Mouse (Mus musculus) liver, embryonic 14.5 days (tissue): ENCODE results near the gene Anpep. TPM values are rescaled to one million over a fixed set of nuclear protein-coding genes. Genes with fewer than 3 reads are reported as not detected.

Source experiments
- ATAC-seq: fragments of 200-750 bp; cut with Nextera tagmentation; 2 replicates; pipeline ENCODE4 v1.8.0; 2017; ENCODE audit warnings: moderate number of reproducible peaks, mild to moderate bottlenecking, moderate library complexity; ENCODE audit not compliant: insufficient read depth
- DNase-seq, 3 experiments: peaks; one replicate each; pipeline ENCODE4 v3.0.0-alpha.2; 2012 to 2013; ENCODE audit warnings: low read depth in 3 of 3, low spot score in 3 of 3
- H3K27ac ChIP-seq: fragments of 300-500 bp; sonication (generic); 2 replicates; pipeline ENCODE4 v1.5.1; 2014; ENCODE audit warnings: moderate library complexity, mild to moderate bottlenecking, control low read depth, inconsistent platforms
- H3K27me3 ChIP-seq: fragments of 300-500 bp; sonication (generic); 2 replicates; pipeline ENCODE4 v1.6.1; 2014; ENCODE audit warnings: mild to moderate bottlenecking, low read length, moderate library complexity; ENCODE audit not compliant: control insufficient read depth, insufficient read depth
- H3K36me3 ChIP-seq: fragments of 300-500 bp; sonication (generic); replicated peaks from 2 replicates; pipeline ENCODE4 v1.6.1; 2014; ENCODE audit warnings: low read depth; ENCODE audit not compliant: control insufficient read depth, insufficient read depth
- H3K4me1 ChIP-seq, 2 experiments: fragments of 200-500 bp in 1 of 2; fragments of 300-500 bp in 1 of 2; sonication (generic) in 1 of 2; replicated peaks; 2 replicates each; pipeline ENCODE4 v1.6.1; 2012 to 2014; ENCODE audit warnings: antibody characterized with exemption in 1 of 2, inconsistent platforms in 1 of 2, low read length in 1 of 2; ENCODE audit not compliant: control insufficient read depth in 2 of 2, insufficient read depth in 2 of 2
- H3K4me2 ChIP-seq: fragments of 300-500 bp; sonication (generic); 2 replicates; pipeline ENCODE4 v1.6.1; 2014; ENCODE audit warnings: low read depth, mild to moderate bottlenecking, control low read depth, moderate library complexity
- H3K4me3 ChIP-seq, 2 experiments: fragments of 200-500 bp in 1 of 2; fragments of 300-500 bp in 1 of 2; sonication (generic) in 1 of 2; 2 replicates each; pipeline ENCODE4 v1.5.1; 2012 to 2014; ENCODE audit warnings: low read depth in 2 of 2, low read length in 2 of 2, mild to moderate bottlenecking in 2 of 2, control low read depth in 1 of 2, inconsistent platforms in 1 of 2, moderate library complexity in 1 of 2; ENCODE audit not compliant: insufficient read depth in 1 of 2
- H3K9ac ChIP-seq: fragments of 300-500 bp; sonication (generic); replicated peaks from 2 replicates; pipeline ENCODE4 v1.6.1; 2014; ENCODE audit warnings: mild to moderate bottlenecking, control low read depth, moderate library complexity
- H3K9me3 ChIP-seq: fragments of 300-500 bp; sonication (generic); 2 replicates; pipeline ENCODE4 v1.6.1; 2016; ENCODE audit warnings: low read length, mixed read lengths; ENCODE audit not compliant: control insufficient read depth
- CTCF ChIP-seq: IDR thresholded peaks from 2 replicates; pipeline ENCODE4 v1.5.1; 2016; ENCODE audit warnings: antibody characterized with exemption, low read depth, control low read depth
- EP300 ChIP-seq: IDR thresholded peaks from 2 replicates; pipeline ENCODE4 v1.6.1; 2016; ENCODE audit warnings: antibody characterized with exemption, low read depth
- WGBS: fragments of 180-500 bp; shearing (Covaris S2); extraction: QIAGEN DNeasy Blood & Tissue Kit; methylation state at CpG from one replicate; pipeline ENCODE4 v1.1.7; 2014; ENCODE audit not compliant: insufficient replicate concordance; 5-methylcytosine and 5-hydroxymethylcytosine counted together
- polyA plus RNA-seq, 2 experiments: library from polyadenylated mRNA; depleted of rRNA in 1 of 2; stranded (reverse) in 1 of 2; unstranded in 1 of 2; fragments of >200 nt; fragmentation: Nextera tagmentation in 1 of 2; extraction: Ambion mirVana in 1 of 2; gene quantifications; 2 replicates each; pipeline versions ENCODE4 v1.2.1 to v1.2.3; 2012 to 2014

Anpep gene
- polyA plus RNA-seq, 2 experiments, result 14.9 to 16.9 TPM

DNA sequence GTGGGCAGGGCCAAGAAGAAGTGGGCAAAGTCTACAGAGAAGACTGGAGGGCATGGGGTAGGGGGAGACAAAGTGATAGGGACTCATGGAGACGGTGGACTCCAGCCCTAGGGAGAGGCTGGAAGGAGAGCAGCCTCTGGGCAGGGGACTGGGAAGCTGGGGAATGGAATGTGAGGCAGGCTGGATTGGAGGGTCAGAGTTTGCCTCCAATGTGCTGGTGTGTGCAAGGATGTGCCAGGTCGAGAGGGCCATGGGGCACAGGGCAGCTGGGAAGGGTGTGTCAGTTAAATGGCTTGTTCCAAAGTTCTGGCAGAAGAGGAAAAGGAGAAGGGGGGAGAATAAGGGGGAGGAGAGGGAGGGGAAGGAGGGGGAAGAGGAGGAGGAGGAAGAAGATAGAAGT, 23.6 kb downstream of the Anpep start:
- no peaks in the 10 kb centered on the region for H3K27me3 ChIP-seq
- DNase-seq (no peak), ATAC-seq (no peak)
- no peak overlapping the region for H3K27ac ChIP-seq
- H3K9ac ChIP-seq, result no peak overlapping the region
- 48% methylated on average over 2 of the region's 2 CpGs for WGBS
- H3K4me3 ChIP-seq, result no peak overlapping the region
- no peaks in the 10 kb centered on the region for H3K4me1 ChIP-seq
- no peak for TF ChIP-seq CTCF
- no peak for TF ChIP-seq EP300
- no peaks in the 10 kb centered on the region for H3K9me3 ChIP-seq
- H3K4me2 ChIP-seq, result no peak overlapping the region
- no peaks in the 10 kb centered on the region for H3K36me3 ChIP-seq

DNA sequence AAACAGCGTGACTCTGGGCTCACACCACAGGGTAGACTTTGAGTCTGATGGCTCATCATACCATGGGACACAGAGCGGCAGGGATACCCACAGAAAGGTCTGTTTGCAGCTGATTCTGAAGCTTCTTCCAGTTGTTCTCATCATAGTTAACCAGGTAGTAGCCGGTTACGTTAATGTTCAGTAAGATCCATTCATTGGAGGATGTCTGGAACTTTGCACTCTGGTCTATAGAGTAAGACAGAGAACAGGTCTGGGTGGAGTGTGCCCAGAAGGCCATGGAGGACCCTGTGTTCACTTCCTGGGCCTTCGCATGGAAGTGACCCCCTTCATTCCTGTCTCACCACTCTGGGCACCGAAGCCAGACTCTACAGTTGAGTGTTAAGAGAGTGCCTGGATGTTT, 25.7 kb downstream of the Anpep start:
- Histone ChIP-seq H3K27me3 (no peaks in the 10 kb centered on the region), H3K4me2 (no peak overlapping the region), H3K4me3 (no peak overlapping the region), H3K9me3 (no peaks in the 10 kb centered on the region), H3K27ac (no peak overlapping the region), H3K4me1 (no peaks in the 10 kb centered on the region), H3K9ac (no peak overlapping the region), H3K36me3 (no peaks in the 10 kb centered on the region)
- no peak for DNase-seq
- TF ChIP-seq CTCF (no peak), EP300 (no peak)
- ATAC-seq, result no peak
- WGBS, result 73% methylated on average over 6 of the region's 6 CpGs

DNA sequence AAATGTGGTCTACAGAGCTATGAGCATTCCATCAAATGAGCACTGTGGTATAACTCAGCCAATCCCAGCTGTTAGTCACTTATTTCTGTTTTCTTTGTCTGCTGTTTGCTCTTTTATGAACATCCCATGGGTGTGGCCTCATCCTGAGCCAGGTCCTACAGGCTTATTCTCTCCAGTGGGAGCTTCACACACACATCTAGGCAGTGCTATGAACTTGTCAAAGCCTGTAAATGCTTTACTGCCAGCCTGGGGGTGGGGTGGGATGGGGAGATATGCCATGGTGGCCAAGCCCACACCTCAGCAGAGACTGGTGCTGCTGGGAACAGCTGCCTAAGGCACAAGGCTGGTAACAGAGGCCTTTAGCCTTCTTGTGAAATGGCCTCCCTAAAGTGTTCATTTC, 27.9 kb downstream of the Anpep start:
- TF ChIP-seq CTCF (no peak), EP300 (no peak)
- no peaks in the 10 kb centered on the region for H3K27me3 ChIP-seq
- no peak overlapping the region for H3K4me2 ChIP-seq
- H3K27ac ChIP-seq, result no peak overlapping the region
- DNase-seq, result no peak
- H3K9ac ChIP-seq, result no peak overlapping the region
- no peak overlapping the region for H3K4me3 ChIP-seq
- ATAC-seq, result no peak
- no peaks in the 10 kb centered on the region for H3K9me3 ChIP-seq
- H3K36me3 ChIP-seq, result no peaks in the 10 kb centered on the region
- no peaks in the 10 kb centered on the region for H3K4me1 ChIP-seq

DNA sequence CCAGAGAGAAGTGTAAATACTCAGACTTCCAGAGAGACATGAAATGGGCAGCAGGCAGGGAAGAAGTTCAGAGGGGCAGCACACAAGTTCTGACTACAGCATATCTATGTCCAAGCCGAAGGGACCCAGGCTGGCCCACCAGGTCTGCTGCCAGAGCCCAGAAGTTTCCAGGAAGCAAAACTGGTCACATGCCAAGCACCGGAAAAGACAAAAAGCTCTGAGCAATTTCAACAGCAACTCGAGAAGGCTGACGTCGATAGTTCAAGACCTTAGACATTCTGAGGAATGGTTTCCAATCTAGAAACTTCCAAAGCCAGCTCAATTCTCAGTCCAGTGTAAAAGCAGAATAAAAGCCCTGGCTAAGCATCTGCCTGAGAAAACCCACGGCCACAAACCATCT, 29.3 kb downstream of the Anpep start:
- Histone ChIP-seq H3K4me1 (no peaks in the 10 kb centered on the region), H3K9me3 (no peaks in the 10 kb centered on the region), H3K27me3 (no peaks in the 10 kb centered on the region), H3K9ac (no peak overlapping the region), H3K4me3 (no peak overlapping the region), H3K4me2 (no peak overlapping the region), H3K36me3 (no peaks in the 10 kb centered on the region), H3K27ac (no peak overlapping the region)
- TF ChIP-seq EP300 (no peak), CTCF (no peak)
- no peak for DNase-seq
- 69% methylated on average over 6 of the region's 6 CpGs for WGBS
- ATAC-seq, result no peak

DNA sequence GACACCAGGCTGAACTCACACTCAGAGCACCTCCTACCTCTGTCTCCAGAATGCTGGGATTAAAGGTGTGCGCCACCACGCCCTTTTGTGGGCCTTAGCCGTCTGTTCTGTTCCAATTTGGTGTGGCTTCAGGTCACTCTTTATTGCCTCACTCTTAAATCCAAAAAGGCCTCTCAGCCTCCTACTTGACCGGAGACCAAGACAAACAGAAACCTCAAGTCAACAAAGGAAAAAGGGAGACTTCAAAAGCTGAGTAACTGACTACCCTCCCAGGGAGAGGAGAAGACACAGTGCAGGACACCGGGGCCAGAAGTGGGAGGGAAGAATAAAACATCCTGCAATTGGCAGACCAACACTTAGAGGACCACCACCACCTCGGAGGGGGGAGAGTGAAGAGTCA, 29.7 kb downstream of the Anpep start:
- Histone ChIP-seq H3K4me1 (no peaks in the 10 kb centered on the region), H3K9ac (no peak overlapping the region), H3K4me2 (no peak overlapping the region), H3K27ac (no peak overlapping the region), H3K36me3 (no peaks in the 10 kb centered on the region), H3K4me3 (no peak overlapping the region), H3K9me3 (no peaks in the 10 kb centered on the region), H3K27me3 (no peaks in the 10 kb centered on the region)
- WGBS, result 57% methylated on average over 6 of the region's 6 CpGs
- ATAC-seq (no peak), DNase-seq (no peak)
- TF ChIP-seq CTCF, result no peak
- TF ChIP-seq EP300, result no peak

DNA sequence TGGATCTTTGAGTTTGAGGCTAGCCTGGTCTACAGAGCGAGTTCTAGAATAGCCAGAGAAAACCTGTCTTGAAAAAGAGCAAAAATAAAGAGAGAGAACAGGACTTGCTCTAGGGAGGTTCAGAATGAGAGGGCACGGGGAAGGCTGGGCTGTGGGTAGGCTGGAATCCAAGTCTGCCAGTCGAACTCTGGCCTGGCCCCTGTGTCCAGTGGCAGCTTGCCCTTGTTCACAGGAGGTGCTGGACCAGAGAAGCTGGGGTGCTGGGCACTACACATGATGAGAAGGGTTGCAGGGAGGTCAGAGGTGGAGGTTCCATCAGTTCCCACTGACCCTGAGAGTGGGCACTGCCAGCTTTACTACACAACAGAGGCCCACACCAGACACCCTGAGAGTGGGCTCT, 32.5 kb downstream of the Anpep start:
- Histone ChIP-seq H3K4me2 (no peak overlapping the region), H3K27ac (no peak overlapping the region), H3K9me3 (no peaks in the 10 kb centered on the region), H3K9ac (no peak overlapping the region), H3K4me3 (no peak overlapping the region), H3K4me1 (no peaks in the 10 kb centered on the region), H3K27me3 (no peaks in the 10 kb centered on the region), H3K36me3 (no peaks in the 10 kb centered on the region)
- WGBS, result 55% methylated on average over 3 of the region's 3 CpGs
- DNase-seq, result no peak
- no peak for ATAC-seq
- TF ChIP-seq CTCF (no peak), EP300 (no peak)
